Mouse (Mus musculus) bone marrow, adult 2 months (tissue): ENCODE measurements around the gene Syvn1.

ENCODE experiments used
- CTCF ChIP-seq: fragments of 200-500 bp; IDR thresholded peaks from 2 replicates; pipeline ENCODE4 v1.5.1; 2011; ENCODE audit warnings: low read length, control low read depth; ENCODE audit not compliant: control insufficient read depth, insufficient read depth
- POLR2A ChIP-seq: fragments of 200-500 bp; IDR thresholded peaks from 2 replicates; pipeline ENCODE4 v1.6.1; 2011; ENCODE audit warnings: low read depth, mild to moderate bottlenecking, control low read depth, low read length, borderline replicate concordance; ENCODE audit not compliant: control insufficient read depth

DNA sequence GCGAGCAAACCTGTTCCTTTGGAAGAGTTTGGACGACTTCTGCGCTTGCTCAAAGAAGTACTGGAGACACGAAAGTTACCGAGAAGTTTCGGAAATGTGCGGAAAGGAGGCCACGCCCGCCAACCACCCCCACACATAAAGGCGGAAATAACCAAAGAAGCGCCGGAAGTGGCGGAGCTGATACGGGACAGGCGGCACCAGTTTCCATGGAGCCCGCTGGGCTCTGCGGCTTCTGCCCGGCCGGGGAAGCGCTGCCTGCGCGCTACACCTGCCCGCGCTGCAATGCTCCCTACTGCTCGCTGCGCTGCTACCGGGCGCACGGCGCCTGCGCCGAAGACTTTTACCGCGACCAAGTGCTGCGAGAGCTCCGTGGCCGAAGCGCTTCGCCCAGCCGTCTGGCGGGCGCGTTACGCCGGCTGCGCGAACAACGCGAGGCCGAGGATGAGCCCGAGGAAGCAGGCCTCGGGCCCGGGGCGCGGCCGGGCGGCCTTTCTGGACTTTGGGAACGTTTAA, 14.7 kb downstream of the Syvn1 start, which contains the start of gene Znhit2:
- TF ChIP-seq CTCF (no peak), POLR2A (peak; percentile 79; the same call in 1 of the 2 replicates)
